In the genomic region with DNA sequence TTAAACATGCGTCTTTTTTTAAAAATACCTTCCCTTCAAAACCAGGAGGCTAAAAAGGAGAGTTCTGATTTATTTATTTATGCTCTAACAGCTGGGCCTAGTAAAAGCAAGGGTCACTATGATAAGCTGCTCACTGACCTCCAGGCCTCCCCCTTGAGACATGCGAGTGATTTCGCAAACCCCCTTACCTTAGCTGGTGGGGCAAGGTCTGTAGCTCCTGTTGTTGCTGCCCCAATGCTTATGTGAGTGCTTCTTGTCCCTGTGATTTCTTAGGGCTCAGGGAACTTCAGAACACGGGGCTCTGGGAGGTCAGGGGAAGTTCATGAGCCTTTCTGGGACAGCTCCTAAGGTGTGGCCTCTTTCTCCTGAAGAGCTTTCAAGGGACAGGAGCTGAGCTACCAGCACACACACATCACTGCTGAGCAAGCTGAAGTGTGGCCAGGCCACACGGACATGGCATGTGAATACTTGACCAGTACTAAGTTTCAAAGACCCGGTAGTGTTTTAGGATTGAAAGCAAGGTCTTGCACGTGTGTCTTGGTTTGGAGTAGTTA, we compare ENCODE assay signal across 19 mouse cellular contexts.
A peak's percentile ranks its signal among the peaks of the same experiment; 100 is the strongest.
DNase-seq lines count a peak whose midpoint lies in the region; ATAC-seq and TF ChIP-seq lines count a peak whose summit lies in the region.
"Had no signal": no experiment of that assay in that cellular context is flagged by ENCODE, and none has a peak within 500 bp of the region (broad histone marks: within the 10 kb centered on the region; RNA-seq: fewer than 3 reads in every experiment).

No protein-coding gene starts in this region.

- no peak for ATAC-seq in liver, embryonic 12.5 days
- peak; percentile 63 for ATAC-seq in intestine, embryonic 15.5 days
- peak; percentile 30 for ATAC-seq in stomach, postnatal 0 days (ENCODE audit: low FRiP score, low TSS enrichment)
- ATAC-seq: forebrain, postnatal 0 days had no signal

- peaks cover 4% of the 10 kb centered on the region; the same call in 1 of the 2 replicates for H3K4me1 ChIP-seq in liver, adult 2 months (ENCODE audit: control insufficient read depth, insufficient read depth, low read length)
- H3K4me1 ChIP-seq in liver, embryonic 12.5 days, result no peaks in the 10 kb centered on the region
- H3K4me1 ChIP-seq in intestine, embryonic 15.5 days (replicated peaks), result 0 out of 2 replicates have a peak, but pooled peaks cover 7% of the 10 kb centered on the region
- 0 out of 2 replicates have a peak, but pooled peaks cover 3% of the 10 kb centered on the region for H3K4me1 ChIP-seq in stomach, postnatal 0 days (replicated peaks; ENCODE audit: control insufficient read depth, insufficient read depth)
- H3K4me1 ChIP-seq: embryonic facial prominence, embryonic 15.5 days had no signal

- H3K79me2 ChIP-seq in liver, adult 2 months (ENCODE audit: control insufficient read depth, insufficient read depth, low read length), result no peaks in the 10 kb centered on the region; the same call in 1 of the 2 replicates

- no peak overlapping the region for H3K4me3 ChIP-seq in liver, adult 2 months (ENCODE audit: insufficient read depth, low read depth, low read length)
- no peak overlapping the region for H3K4me3 ChIP-seq in liver, embryonic 12.5 days
- H3K4me3 ChIP-seq in intestine, embryonic 15.5 days (replicated peaks), result no peak overlapping the region
- H3K4me3 ChIP-seq in stomach, postnatal 0 days (ENCODE audit: low read depth, low read length), result no peak overlapping the region
- H3K4me3 ChIP-seq: embryonic facial prominence, embryonic 15.5 days; hindbrain, embryonic 15.5 days; midbrain, embryonic 12.5 days had no signal

- no peaks in the 10 kb centered on the region; the same call in 1 of the 2 replicates for H3K36me3 ChIP-seq in liver, adult 2 months (ENCODE audit: control insufficient read depth, insufficient read depth, low read length)
- H3K36me3 ChIP-seq in liver, embryonic 12.5 days, result no peaks in the 10 kb centered on the region
- no peaks in the 10 kb centered on the region for H3K36me3 ChIP-seq in intestine, embryonic 15.5 days
- H3K36me3 ChIP-seq in stomach, postnatal 0 days (ENCODE audit: control insufficient read depth, insufficient read depth, low read length), result no peaks in the 10 kb centered on the region
- H3K36me3 ChIP-seq: embryonic facial prominence, embryonic 15.5 days; hindbrain, embryonic 15.5 days had no signal

- WGBS in liver, adult 2 months, result 71% methylated on average over 7 of the region's 7 CpGs
- WGBS in liver, embryonic 12.5 days (ENCODE audit: insufficient replicate concordance), result 61% methylated on average over 7 of the region's 7 CpGs
- WGBS in intestine, embryonic 15.5 days, result 61% methylated on average over 7 of the region's 7 CpGs
- WGBS in stomach, postnatal 0 days, result 56% methylated on average over 7 of the region's 7 CpGs

- no peak overlapping the region for H3K4me2 ChIP-seq in liver, embryonic 12.5 days
- no peak overlapping the region for H3K4me2 ChIP-seq in intestine, embryonic 15.5 days (replicated peaks)
- no peak overlapping the region for H3K4me2 ChIP-seq in stomach, postnatal 0 days (replicated peaks; ENCODE audit: low read depth)
- H3K4me2 ChIP-seq: embryonic facial prominence, embryonic 15.5 days; hindbrain, embryonic 15.5 days; liver, embryonic 11.5 days; midbrain, embryonic 12.5 days had no signal

- no peak for TF ChIP-seq POLR2A in liver, adult 2 months (IDR thresholded peaks at IDR 0.05; ENCODE audit: extremely low read depth, insufficient read depth, low read length)

- TF ChIP-seq CTCF in liver, adult 2 months (IDR thresholded peaks at IDR 0.05; ENCODE audit: low read depth, low read length), result no peak
- no peak for TF ChIP-seq CTCF in stomach, postnatal 0 days (IDR thresholded peaks at IDR 0.05; ENCODE audit: low read depth)

- no peaks in the 10 kb centered on the region for H3K9me3 ChIP-seq in liver, embryonic 12.5 days (replicated peaks)
- H3K9me3 ChIP-seq in intestine, embryonic 15.5 days, result no peaks in the 10 kb centered on the region
- no peaks in the 10 kb centered on the region for H3K9me3 ChIP-seq in stomach, postnatal 0 days (ENCODE audit: control insufficient read depth, low read length)
- H3K9me3 ChIP-seq: embryonic facial prominence, embryonic 15.5 days; hindbrain, embryonic 15.5 days; midbrain, embryonic 12.5 days had no signal

- H3K9ac ChIP-seq in liver, adult 2 months (ENCODE audit: low read depth, low read length), result no peak overlapping the region
- no peak overlapping the region for H3K9ac ChIP-seq in liver, embryonic 12.5 days
- H3K9ac ChIP-seq in intestine, embryonic 15.5 days, result no peak overlapping the region
- H3K9ac ChIP-seq in stomach, postnatal 0 days (ENCODE audit: low read length), result no peak overlapping the region
- H3K9ac ChIP-seq: embryonic facial prominence, embryonic 15.5 days; forebrain, postnatal 0 days; hindbrain, embryonic 15.5 days; midbrain, embryonic 12.5 days had no signal

- H3K27me3 ChIP-seq in liver, adult 2 months (ENCODE audit: control insufficient read depth, insufficient read depth, low read length), result no peaks in the 10 kb centered on the region
- no peaks in the 10 kb centered on the region for H3K27me3 ChIP-seq in liver, embryonic 12.5 days (replicated peaks)
- H3K27me3 ChIP-seq in intestine, embryonic 15.5 days (replicated peaks), result no peaks in the 10 kb centered on the region
- H3K27me3 ChIP-seq in stomach, postnatal 0 days (ENCODE audit: control insufficient read depth, insufficient read depth, low read length), result no peaks in the 10 kb centered on the region
- H3K27me3 ChIP-seq: embryonic facial prominence, embryonic 15.5 days; hindbrain, embryonic 15.5 days; midbrain, embryonic 12.5 days had no signal

- TF ChIP-seq EP300 in stomach, postnatal 0 days (optimal IDR thresholded peaks at IDR 0.05), result no peak

- no peak overlapping the region for H3K27ac ChIP-seq in liver, adult 2 months (replicated peaks; ENCODE audit: insufficient read depth, low read depth, low read length)
- no peak overlapping the region for H3K27ac ChIP-seq in liver, embryonic 12.5 days
- H3K27ac ChIP-seq in intestine, embryonic 15.5 days, result 0 out of 2 replicates have a peak overlapping the region, but pooled peaks have one; percentile 19
- peak overlapping the region; percentile 79 for H3K27ac ChIP-seq in stomach, postnatal 0 days (replicated peaks)
- H3K27ac ChIP-seq: embryonic facial prominence, embryonic 15.5 days; hindbrain, embryonic 15.5 days; midbrain, embryonic 12.5 days had no signal

- DNase-seq in adrenal gland, postnatal 10 days, result peak; percentile 10
- no peak for DNase-seq in adrenal gland, adult 2 months
- peak; percentile 25 for DNase-seq in liver, adult 2 months (ENCODE audit: extremely low read depth, low read depth, low spot score)
- DNase-seq in stomach, postnatal 0 days (ENCODE audit: low spot score), result no peak
- no peak for DNase-seq in layer of hippocampus, postnatal 14 days (ENCODE audit: low spot score in 2 of 2)
- DNase-seq: adrenal gland, postnatal 25 days; cerebellum, adult 8-10 months; cerebellum, postnatal 36 days; forebrain, postnatal 0 days; heart, postnatal 4 days; kidney, postnatal 10 days; spleen, adult 18-20 months; thymus, postnatal 25 days had no signal

Comparison
In these comparisons a context has a peak if more than half of its experiments do, and no peak if none do; other contexts are left out.
1. DNase-seq: peak in adrenal gland, postnatal 10 days (single experiment) and liver, adult 2 months (single experiment); none in adrenal gland, adult 2 months (single experiment), stomach, postnatal 0 days (single experiment) and layer of hippocampus, postnatal 14 days (0 of 2).
2. H3K27ac ChIP-seq: peak in intestine, embryonic 15.5 days (single experiment) and stomach, postnatal 0 days (single experiment); none in liver, adult 2 months (single experiment) and liver, embryonic 12.5 days (single experiment).